Mouse (Mus musculus): ENCODE measurements around the gene Myo18a. TPM values are rescaled to one million over a fixed set of nuclear protein-coding genes. Genes with fewer than 3 reads are reported as not detected.
A peak's percentile ranks its signal among the peaks of the same experiment; 100 is the strongest.

The Myo18a gene
- polyA plus RNA-seq, 1 experiment from 2014 or later, result 166 TPM

GRCm38 (mm10) chr11:77808051-77808465 lies 45.0 kb downstream of the Myo18a start:
- ATAC-seq, result peak; percentile 63
- DNase-seq (ENCODE audit: low read depth, low spot score), result no peak
- POLR2A ChIA-PET, result interaction anchor here (0.9 kb wide), 1 partner anchor 121 kb away, joined by 3 read pairs; no protein-coding TSS in a partner anchor

GRCm38 (mm10) chr11:77809215-77809614 lies 46.2 kb downstream of the Myo18a start:
- TF ChIP-seq CTCF (IDR thresholded peaks at IDR 0.05), result no peak
- CTCF ChIA-PET, result interaction anchor here (1.5 kb wide), 1 partner anchor 12 kb away, joined by 4 read pairs; no protein-coding TSS in a partner anchor

More at GRCm38 (mm10) chr11:77808051-77808465, 45.0 kb downstream of the Myo18a start:
- no peak for TF ChIP-seq CTCF (IDR thresholded peaks at IDR 0.05)
- CTCF ChIA-PET, result interaction anchor here (0.9 to 1.5 kb wide), 5 partner anchors 13 to 18 kb away, joined by 3 to 8 read pairs (median 4); no protein-coding TSS in a partner anchor
- in situ Hi-C loops (cut with MboI; ENCODE audit: low pct_unique_long_range_greater_than_20kb), result loop anchor here (25.0 kb wide), 1 partner anchor 296 kb away; the partner anchor contains the start of genes Abhd15, Gm10392 and Trp53i13
- no peaks in the 10 kb centered on the region for H3K27me3 ChIP-seq

GRCm38 (mm10) chr11:77810018-77810417 lies 47.0 kb downstream of the Myo18a start:
- ChIA-PET CTCF (interaction anchor here (1.0 kb wide), 1 partner anchor 11 kb away, joined by 3 read pairs; no protein-coding TSS in a partner anchor), POLR2A (no interaction called here)
- DNase-seq (ENCODE audit: low read depth, low spot score) (no peak), ATAC-seq (no peak)
- no peaks in the 10 kb centered on the region for H3K27me3 ChIP-seq
- no peak for TF ChIP-seq CTCF (IDR thresholded peaks at IDR 0.05)
- in situ Hi-C loops (cut with MboI; ENCODE audit: low pct_unique_long_range_greater_than_20kb), result loop anchor here (10.0 to 25.0 kb wide), 2 partner anchors 65 to 298 kb away; partner anchors contain the start of genes Abhd15, Gm10392 and Trp53i13

More at GRCm38 (mm10) chr11:77809215-77809614, 46.2 kb downstream of the Myo18a start:
- no peaks in the 10 kb centered on the region for H3K27me3 ChIP-seq
- no peak for DNase-seq (ENCODE audit: low read depth, low spot score)
- no peak for ATAC-seq
- POLR2A ChIA-PET, result no interaction called here
- in situ Hi-C loops (cut with MboI; ENCODE audit: low pct_unique_long_range_greater_than_20kb), result loop anchor here (25.0 kb wide), 1 partner anchor 297 kb away; the partner anchor contains the start of genes Abhd15, Gm10392 and Trp53i13

- TF ChIP-seq CTCF (IDR thresholded peaks at IDR 0.05), result no peak
- DNase-seq (ENCODE audit: low read depth, low spot score) (no peak), ATAC-seq (no peak)
- in situ Hi-C loops (cut with MboI; ENCODE audit: low pct_unique_long_range_greater_than_20kb), result loop anchor here (10.0 to 25.0 kb wide), 2 partner anchors 69 to 302 kb away; partner anchors contain the start of genes Abhd15, Gm10392 and Trp53i13
- ChIA-PET CTCF (interaction anchor here (0.8 kb wide), 1 partner anchor 9 kb away, joined by 3 read pairs; no protein-coding TSS in a partner anchor), POLR2A (no interaction called here)
- no peaks in the 10 kb centered on the region for H3K27me3 ChIP-seq
These were observed 50.9 kb downstream of the Myo18a start for GRCm38 (mm10) chr11:77813969-77814368.

DNA sequence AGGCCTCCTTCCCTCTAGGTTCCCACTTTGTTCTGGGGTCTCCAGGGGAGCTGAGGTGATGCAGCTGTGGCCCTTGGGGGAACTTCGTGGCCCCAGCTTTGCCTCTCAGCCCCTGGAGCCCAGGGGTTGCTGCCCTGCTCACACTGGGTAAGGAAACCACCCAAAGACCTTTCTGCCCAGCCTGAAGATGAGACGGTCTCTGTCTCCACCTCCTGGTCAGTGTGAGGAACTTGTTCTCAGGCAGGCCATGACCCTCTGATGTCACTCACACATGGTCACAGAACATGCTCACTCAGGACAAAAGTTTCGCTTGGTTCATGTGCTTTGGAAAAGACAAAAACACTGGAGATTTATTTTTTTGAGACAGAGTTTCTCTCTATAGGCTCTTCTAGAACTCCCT lies 53.0 kb downstream of the Myo18a start:
- ATAC-seq, result no peak
- TF ChIP-seq CTCF (IDR thresholded peaks at IDR 0.05), result no peak
- ChIA-PET POLR2A (no interaction called here), CTCF (interaction anchor here (0.9 to 1.3 kb wide), 2 partner anchors 10 to 80 kb away, joined by 3 read pairs; no protein-coding TSS in a partner anchor)
- H3K27me3 ChIP-seq, result no peaks in the 10 kb centered on the region
- in situ Hi-C loops (cut with MboI; ENCODE audit: low pct_unique_long_range_greater_than_20kb), result loop anchor here (10.0 to 25.0 kb wide), 2 partner anchors 71 to 304 kb away; partner anchors contain the start of genes Abhd15, Gm10392 and Trp53i13
- no peak for DNase-seq (ENCODE audit: low read depth, low spot score)

- H3K27me3 ChIP-seq, result no peaks in the 10 kb centered on the region
- CTCF ChIA-PET, result interaction anchor here (1.0 to 1.7 kb wide), 10 partner anchors 9 to 151 kb away, joined by 3 to 5 read pairs (median 4); no protein-coding TSS in a partner anchor
- no peak for ATAC-seq
- DNase-seq (ENCODE audit: low read depth, low spot score), result no peak
- TF ChIP-seq CTCF (IDR thresholded peaks at IDR 0.05), result no peak
- POLR2A ChIA-PET, result interaction anchor here (0.6 kb wide), 1 partner anchor 190 kb away, joined by 3 read pairs; no protein-coding TSS in a partner anchor
- in situ Hi-C loops (cut with MboI; ENCODE audit: low pct_unique_long_range_greater_than_20kb), result loop anchor here (10.0 to 25.0 kb wide), 2 partner anchors 309 to 353 kb away; partner anchors contain the start of genes Abhd15, Gm10392, Nek8 and Tlcd1
These were observed 58.6 kb downstream of the Myo18a start for GRCm38 (mm10) chr11:77821648-77822047.

DNA sequence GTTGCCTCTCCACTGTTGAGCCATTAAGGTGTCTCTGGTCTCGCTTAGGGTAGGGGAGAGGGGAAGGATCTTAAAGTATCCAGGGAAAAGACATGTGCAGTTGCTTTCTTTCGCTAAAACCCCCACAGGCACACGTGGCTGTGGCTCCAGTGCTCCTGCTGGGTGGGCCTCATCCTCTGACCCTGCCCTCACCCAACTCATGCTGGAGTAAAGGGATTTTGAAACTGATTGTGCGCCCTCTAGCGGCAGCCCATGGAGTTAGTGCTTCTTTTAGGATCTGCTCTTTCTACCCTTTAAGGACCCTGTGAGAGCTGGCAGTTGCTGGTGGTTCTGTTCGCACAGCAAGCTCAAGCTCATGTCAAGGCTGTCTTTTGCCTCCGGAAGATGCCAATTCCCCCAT lies 59.7 kb downstream of the Myo18a start:
- DNase-seq (ENCODE audit: low read depth, low spot score) (no peak), ATAC-seq (no peak)
- POLR2A ChIA-PET, result no interaction called here
- TF ChIP-seq CTCF (IDR thresholded peaks at IDR 0.05), result no peak
- H3K27me3 ChIP-seq, result no peaks in the 10 kb centered on the region
- in situ Hi-C loops (cut with MboI; ENCODE audit: low pct_unique_long_range_greater_than_20kb), result loop anchor here (10.0 to 25.0 kb wide), 2 partner anchors 310 to 352 kb away; partner anchors contain the start of genes Abhd15, Gm10392, Nek8 and Tlcd1
- CTCF ChIA-PET, result interaction anchor here (1.0 to 1.7 kb wide), 9 partner anchors 8 to 153 kb away, joined by 3 to 4 read pairs (median 3); no protein-coding TSS in a partner anchor

- TF ChIP-seq CTCF (IDR thresholded peaks at IDR 0.05), result no peak
- DNase-seq (ENCODE audit: low read depth, low spot score) (no peak), ATAC-seq (no peak)
- in situ Hi-C loops (cut with MboI; ENCODE audit: low pct_unique_long_range_greater_than_20kb), result loop anchor here (5.0 to 10.0 kb wide), 2 partner anchors 141 to 349 kb away; partner anchors contain the start of genes Nek8 and Tlcd1
- H3K27me3 ChIP-seq, result no peaks in the 10 kb centered on the region
- ChIA-PET CTCF (interaction anchor here (0.8 to 2.4 kb wide), 8 partner anchors 14 to 146 kb away, joined by 3 to 8 read pairs (median 4); no protein-coding TSS in a partner anchor), POLR2A (interaction anchor here (0.6 kb wide), 1 partner anchor 137 kb away, joined by 5 read pairs; no protein-coding TSS in a partner anchor)
These were observed 62.8 kb downstream of the Myo18a start for GRCm38 (mm10) chr11:77825853-77826252.

DNA sequence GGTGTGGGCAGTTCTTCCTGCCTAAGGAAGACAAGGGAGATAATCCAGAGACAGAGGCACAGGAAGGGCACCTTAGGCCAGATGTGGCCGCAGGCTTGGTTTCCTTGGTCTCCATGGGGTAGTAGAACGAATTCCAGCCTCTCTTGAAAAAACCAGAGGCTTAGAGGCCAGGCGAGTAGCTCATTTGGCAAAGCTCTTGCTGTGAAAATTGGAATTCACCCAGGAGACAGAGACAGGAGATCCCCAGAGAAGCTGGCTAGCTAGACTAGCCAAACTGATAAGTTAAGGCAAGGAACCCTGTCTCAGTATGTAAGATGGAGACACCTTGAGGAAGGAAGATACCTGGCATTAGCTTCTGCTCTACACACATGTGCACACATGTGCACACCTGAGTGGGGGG lies 63.3 kb downstream of the Myo18a start:
- no peak for TF ChIP-seq CTCF (IDR thresholded peaks at IDR 0.05)
- POLR2A ChIA-PET, result interaction anchor here (0.6 kb wide), 1 partner anchor 137 kb away, joined by 5 read pairs; no protein-coding TSS in a partner anchor
- DNase-seq (ENCODE audit: low read depth, low spot score), result no peak
- in situ Hi-C loops (cut with MboI; ENCODE audit: low pct_unique_long_range_greater_than_20kb), result loop anchor here (5.0 to 10.0 kb wide), 2 partner anchors 141 to 348 kb away; partner anchors contain the start of genes Nek8 and Tlcd1
- ATAC-seq, result no peak
- CTCF ChIA-PET, result interaction anchor here (1.0 to 2.4 kb wide), 14 partner anchors 15 to 152 kb away, joined by 3 to 18 read pairs (median 4); no protein-coding TSS in a partner anchor
- H3K27me3 ChIP-seq, result no peaks in the 10 kb centered on the region

GRCm38 (mm10) chr11:77827241-77827995 lies 64.4 kb downstream of the Myo18a start:
- ATAC-seq, result peak; percentile 17
- in situ Hi-C loops (cut with MboI; ENCODE audit: low pct_unique_long_range_greater_than_20kb), result loop anchor here (5.0 to 10.0 kb wide), 2 partner anchors 140 to 347 kb away; partner anchors contain the start of genes Nek8 and Tlcd1

More at GRCm38 (mm10) chr11:77827241-77827995, 64.4 kb downstream of the Myo18a start:
- no peaks in the 10 kb centered on the region for H3K27me3 ChIP-seq
- ChIA-PET POLR2A (no interaction called here), CTCF (interaction anchor here (0.6 to 2.4 kb wide), 19 partner anchors 12 to 151 kb away, joined by 3 to 18 read pairs (median 4); partner anchors contain the start of gene Pipox)
- no peak for TF ChIP-seq CTCF (IDR thresholded peaks at IDR 0.05)
- no peak for DNase-seq (ENCODE audit: low read depth, low spot score)
